9 mouse cellular contexts compared by ENCODE assay signal in genomic region chr9:102505700-102506585, GRCm38 (mm10). TPM values are rescaled to one million over a fixed set of nuclear protein-coding genes. Genes with fewer than 3 reads are reported as not detected.
DNase-seq lines count a peak whose midpoint lies in the region; ATAC-seq and TF ChIP-seq lines count a peak whose summit lies in the region.
"Had no signal": no experiment of that assay in that cellular context is flagged by ENCODE, and none has a peak within 500 bp of the region (broad histone marks: within the 10 kb centered on the region; RNA-seq: fewer than 3 reads in every experiment).

Gene Ky, plus strand, starts transcription at chr9:102505750.

- no peaks in the 10 kb centered on the region for H3K27me3 ChIP-seq in heart, adult 2 months (ENCODE audit: control insufficient read depth, insufficient read depth, low read length)
- H3K27me3 ChIP-seq in intestine, postnatal 0 days (replicated peaks; ENCODE audit: control insufficient read depth, insufficient read depth, low read length) = peaks cover 15% of the 10 kb centered on the region
- no peaks in the 10 kb centered on the region for H3K27me3 ChIP-seq in midbrain, postnatal 0 days (ENCODE audit: insufficient read depth, low read length)

- peaks cover 1% of the 10 kb centered on the region; the same call in 1 of the 2 replicates for H3K4me1 ChIP-seq in cortical plate, adult 2 months (ENCODE audit: control insufficient read depth, insufficient read depth, low read length)
- H3K4me1 ChIP-seq in heart, adult 2 months (ENCODE audit: control insufficient read depth, insufficient read depth, low read length) = peaks cover 2% of the 10 kb centered on the region; the same call in 1 of the 2 replicates
- 0 out of 2 replicates have a peak, but pooled peaks cover 5% of the 10 kb centered on the region for H3K4me1 ChIP-seq in intestine, postnatal 0 days (replicated peaks; ENCODE audit: control insufficient read depth, insufficient read depth, low read length)
- H3K4me1 ChIP-seq in midbrain, postnatal 0 days (ENCODE audit: insufficient read depth, low read length) = peaks cover 4% of the 10 kb centered on the region; the same call in 1 of the 2 replicates
- H3K4me1 ChIP-seq: megakaryocyte, embryonic 14.5 days had no signal

- no peaks in the 10 kb centered on the region for H3K79me2 ChIP-seq in heart, adult 2 months (replicated peaks; ENCODE audit: control insufficient read depth, insufficient read depth, low read length)

- TF ChIP-seq CTCF in cortical plate, adult 2 months (IDR thresholded peaks at IDR 0.05; ENCODE audit: extremely low read depth, insufficient read depth, low read length) = no peak
- TF ChIP-seq CTCF in heart, adult 2 months (IDR thresholded peaks at IDR 0.05) = peak; percentile 50
- peak; percentile 18; the same call in 1 of the 2 replicates for TF ChIP-seq CTCF in intestine, postnatal 0 days (IDR thresholded peaks at IDR 0.05; ENCODE audit: low read depth)
- TF ChIP-seq CTCF in midbrain, postnatal 0 days (IDR thresholded peaks at IDR 0.05) = peak; percentile 21; the same call in 1 of the 2 replicates

- DNase-seq in right cerebral cortex, postnatal 10 days (ENCODE audit: low spot score in 2 of 2) = peak; percentile 49 to 61
- DNase-seq in right cerebral cortex, adult 18-20 months = no peak
- DNase-seq in heart, adult 2 months = peak; percentile 66 to 72
- DNase-seq in midbrain, postnatal 0 days (ENCODE audit: low spot score) = peak; percentile 29
- DNase-seq in spleen, postnatal 10 days (ENCODE audit: low spot score in 2 of 2) = no peak
- DNase-seq in natural killer cell, adult 2 months (ENCODE audit: low spot score in 2 of 2) = no peak

- no peak within 1 kb of the TSS for H3K27ac ChIP-seq in cortical plate, adult 2 months (ENCODE audit: insufficient read depth, low read length)
- H3K27ac ChIP-seq in heart, adult 2 months = peak within 1 kb of the TSS; percentile 88
- H3K27ac ChIP-seq in intestine, postnatal 0 days (ENCODE audit: low read depth, low read length) = no peak within 1 kb of the TSS
- no peak within 1 kb of the TSS for H3K27ac ChIP-seq in midbrain, postnatal 0 days (ENCODE audit: low read depth, low read length)

- no peak for TF ChIP-seq POLR2A in cortical plate, adult 2 months (IDR thresholded peaks at IDR 0.05; ENCODE audit: extremely low read depth, insufficient read depth, low read length)
- no peak for TF ChIP-seq POLR2A in heart, adult 2 months (IDR thresholded peaks at IDR 0.05; ENCODE audit: insufficient read depth, low read depth, low read length)

- 4% methylated on average over 63 of the region's 63 CpGs for WGBS in heart, adult 2 months
- 1% methylated on average over 63 of the region's 63 CpGs for WGBS in intestine, postnatal 0 days
- under 1% methylated on average over 57 of the region's 63 CpGs for WGBS in midbrain, postnatal 0 days

- intact Hi-C loops in heart, adult 2 months (cut with DNase I) = loop anchor here (2.0 kb wide), 1 partner anchor 103 kb away; no protein-coding TSS in a partner anchor

- no peak for TF ChIP-seq EP300 in heart, adult 2 months (IDR thresholded peaks at IDR 0.05; ENCODE audit: insufficient read depth, low read depth, low read length)

- peak within 1 kb of the TSS; percentile 67 for H3K4me2 ChIP-seq in intestine, postnatal 0 days (replicated peaks; ENCODE audit: low read depth)
- peak within 1 kb of the TSS; percentile 93 for H3K4me2 ChIP-seq in midbrain, postnatal 0 days (ENCODE audit: low read depth, low read length, poor library complexity, severe bottlenecking)

- no peaks in the 10 kb centered on the region for H3K9me3 ChIP-seq in intestine, postnatal 0 days (ENCODE audit: control insufficient read depth)
- H3K9me3 ChIP-seq in midbrain, postnatal 0 days (ENCODE audit: low read length) = no peaks in the 10 kb centered on the region
- H3K9me3 ChIP-seq: megakaryocyte, embryonic 14.5 days had no signal

- no peaks in the 10 kb centered on the region for H3K36me3 ChIP-seq in heart, adult 2 months (ENCODE audit: control insufficient read depth, insufficient read depth, low read length)
- no peaks in the 10 kb centered on the region for H3K36me3 ChIP-seq in intestine, postnatal 0 days (ENCODE audit: control insufficient read depth, insufficient read depth)
- no peaks in the 10 kb centered on the region for H3K36me3 ChIP-seq in midbrain, postnatal 0 days (ENCODE audit: insufficient read depth, low read length)

- H3K4me3 ChIP-seq in cortical plate, adult 2 months (ENCODE audit: insufficient read depth, low read length) = peak within 1 kb of the TSS; percentile 33
- H3K4me3 ChIP-seq in heart, adult 2 months = peak within 1 kb of the TSS; percentile 46
- H3K4me3 ChIP-seq in intestine, postnatal 0 days (ENCODE audit: low read depth, low read length) = peak within 1 kb of the TSS; percentile 24
- H3K4me3 ChIP-seq in midbrain, postnatal 0 days (ENCODE audit: low read depth, low read length) = peak within 1 kb of the TSS; percentile 46
- H3K4me3 ChIP-seq: megakaryocyte, embryonic 14.5 days had no signal

- ATAC-seq in intestine, postnatal 0 days = no peak; the same call in 1 of the 2 replicates
- peak; percentile 44; the same call in 1 of the 2 replicates for ATAC-seq in midbrain, postnatal 0 days (ENCODE audit: low FRiP score)

- H3K9ac ChIP-seq in heart, adult 2 months (ENCODE audit: low read depth, low read length) = peak within 1 kb of the TSS; percentile 72
- H3K9ac ChIP-seq in intestine, postnatal 0 days (ENCODE audit: low read depth, low read length) = no peak within 1 kb of the TSS
- peak within 1 kb of the TSS; percentile 65 for H3K9ac ChIP-seq in midbrain, postnatal 0 days (replicated peaks; ENCODE audit: low read length, poor library complexity, severe bottlenecking)

RNA-seq across cellular contexts. Expression of gene Ky, which starts in this region (rescaled TPM):
- polyA plus RNA-seq in cortical plate, adult 2 months (2012; rRNA removed) = 2.0 and 2.1 TPM in 2 replicates
- 10 to 100 TPM; 11.4 to 12.1 TPM for total RNA-seq in heart, adult 2 months (2021)
- polyA plus RNA-seq in heart, adult 2 months (2012; rRNA removed) = 8.2 and 15.7 TPM in 2 replicates
- 0.10 and 0.25 TPM in 2 replicates for polyA plus RNA-seq in intestine, postnatal 0 days (2015; fragmentation: Nextera tagmentation; extraction: Ambion mirVana)
- 3.7 and 6.5 TPM in 2 replicates for total RNA-seq in midbrain, postnatal 0 days (2014; rRNA removed)
- 0.99 and 1.7 TPM in 2 replicates for polyA plus RNA-seq in midbrain, postnatal 0 days (2015; fragmentation: Nextera tagmentation; extraction: Ambion mirVana)

Comparison
In these comparisons a context has a peak if more than half of its experiments do, and no peak if none do; other contexts are left out.
1. DNase-seq: peak in right cerebral cortex, postnatal 10 days (2 of 2), heart, adult 2 months (2 of 2) and midbrain, postnatal 0 days (single experiment); none in right cerebral cortex, adult 18-20 months (single experiment), spleen, postnatal 10 days (0 of 2) and natural killer cell, adult 2 months (0 of 2).
2. Peak in every context shown above with its lines, with median percentiles within 50 percentile points of each other: H3K4me3 ChIP-seq.